Mouse (Mus musculus) skeletal muscle tissue, postnatal 0 days (tissue): Measurements from ENCODE around the gene Olfr561. TPM values are rescaled to one million over a fixed set of nuclear protein-coding genes. Genes with fewer than 3 reads are reported as not detected.

Source experiments
- polyA plus RNA-seq: library from polyadenylated mRNA; unstranded; fragments of >200 nt; fragmentation: Nextera tagmentation; extraction: Ambion mirVana; gene quantifications from 2 replicates; pipeline ENCODE4 v1.2.1, GENCODE M21; 2015

Gene Olfr561
- polyA plus RNA-seq = 0.09 and 0.23 TPM in 2 replicates

GRCm38 (mm10) chr7:102770921-102771320 is at the start of gene Olfr561:
Gene Olfr561, plus strand, starts transcription at chr7:102771221.

GRCm38 (mm10) chr7:102727391-102727790 is 43.6 kb upstream of the Olfr561 start, which contains the start of gene Olfr559:
Gene Olfr559, minus strand, starts transcription at chr7:102727491.

GRCm38 (mm10) chr7:102759266-102759665 is 11.8 kb upstream of the Olfr561 start, which contains the start of the genes Olfr560 and Olfr78:
Gene Olfr560, minus strand, starts transcription at chr7:102759366.
Gene Olfr78, minus strand, starts transcription at chr7:102759471.

GRCm38 (mm10) chr7:102803180-102803579 is 32.2 kb downstream of the Olfr561 start, which contains the start of gene Olfr564:
Gene Olfr564, plus strand, starts transcription at chr7:102803480.

Other genes with a start within 250 kb of the Olfr561 start
- gene Olfr547, start 236.5 kb upstream of the Olfr561 start, polyA plus RNA-seq = not detected in 2 replicates
- gene Olfr548-ps1, start 230.3 kb upstream of the Olfr561 start, polyA plus RNA-seq = not detected in 2 replicates
- not detected in 2 replicates for gene Olfr549, start 221.4 kb upstream of the Olfr561 start, polyA plus RNA-seq
- gene Trim21, start 205.7 kb upstream of the Olfr561 start, polyA plus RNA-seq = 0.17 and 0.50 TPM in 2 replicates
- gene Olfr550, start 199.8 kb upstream of the Olfr561 start, polyA plus RNA-seq = not detected in 2 replicates
- gene Olfr551, start 179.3 kb upstream of the Olfr561 start, polyA plus RNA-seq = not detected in 2 replicates
- not detected in 2 replicates for gene Olfr552, start 173.5 kb upstream of the Olfr561 start, polyA plus RNA-seq
- gene Olfr553, start 153.0 kb upstream of the Olfr561 start, polyA plus RNA-seq = not detected in 2 replicates
- not detected in 2 replicates for gene Olfr554, start 132.8 kb upstream of the Olfr561 start, polyA plus RNA-seq
- not detected in 2 replicates for gene Olfr555, start 112.4 kb upstream of the Olfr561 start, polyA plus RNA-seq
- gene Olfr556, start 106.3 kb upstream of the Olfr561 start, polyA plus RNA-seq = not detected in 2 replicates
- 5.8 and 6.5 TPM in 2 replicates for gene Trim68, start 83.9 kb upstream of the Olfr561 start, polyA plus RNA-seq
- gene Olfr557, start 75.3 kb upstream of the Olfr561 start, polyA plus RNA-seq = not detected in 2 replicates
- gene Olfr558, start 69.0 kb upstream of the Olfr561 start, polyA plus RNA-seq = 3.7 and 3.8 TPM in 2 replicates
- gene Olfr33, start 52.2 kb upstream of the Olfr561 start, polyA plus RNA-seq = not detected in 2 replicates
- not detected in 2 replicates for gene Olfr559, start 43.7 kb upstream of the Olfr561 start, polyA plus RNA-seq
- gene Olfr560, start 11.9 kb upstream of the Olfr561 start, polyA plus RNA-seq = not detected in 2 replicates
- gene Olfr78, start 11.8 kb upstream of the Olfr561 start, polyA plus RNA-seq = 0.90 and 0.95 TPM in 2 replicates
- gene Olfr564, start 32.3 kb downstream of the Olfr561 start, polyA plus RNA-seq = not detected in 2 replicates
- 0.15 TPM in 1 of 2 replicates, not detected in the other for gene Olfr566, start 87.5 kb downstream of the Olfr561 start, polyA plus RNA-seq
- gene Olfr568, start 105.9 kb downstream of the Olfr561 start, polyA plus RNA-seq = not detected in 2 replicates
- not detected in 2 replicates for gene Olfr569, start 119.7 kb downstream of the Olfr561 start, polyA plus RNA-seq
- gene Olfr570, start 123.4 kb downstream of the Olfr561 start, polyA plus RNA-seq = not detected in 2 replicates
- not detected in 2 replicates for gene Olfr571, start 146.3 kb downstream of the Olfr561 start, polyA plus RNA-seq
- not detected in 2 replicates for gene Olfr572, start 153.2 kb downstream of the Olfr561 start, polyA plus RNA-seq
- gene Olfr573-ps1, start 171.4 kb downstream of the Olfr561 start, polyA plus RNA-seq = not detected in 2 replicates
- not detected in 2 replicates for gene Olfr574, start 177.2 kb downstream of the Olfr561 start, polyA plus RNA-seq
- gene Olfr575, start 187.6 kb downstream of the Olfr561 start, polyA plus RNA-seq = not detected in 2 replicates
- not detected in 2 replicates for gene Olfr576, start 191.4 kb downstream of the Olfr561 start, polyA plus RNA-seq
- not detected in 2 replicates for gene Olfr577, start 204.7 kb downstream of the Olfr561 start, polyA plus RNA-seq
- gene Olfr578, start 218.1 kb downstream of the Olfr561 start, polyA plus RNA-seq = not detected in 2 replicates